Mouse (Mus musculus): ENCODE measurements around the gene Zdhhc17.

The Zdhhc17 gene

DNA sequence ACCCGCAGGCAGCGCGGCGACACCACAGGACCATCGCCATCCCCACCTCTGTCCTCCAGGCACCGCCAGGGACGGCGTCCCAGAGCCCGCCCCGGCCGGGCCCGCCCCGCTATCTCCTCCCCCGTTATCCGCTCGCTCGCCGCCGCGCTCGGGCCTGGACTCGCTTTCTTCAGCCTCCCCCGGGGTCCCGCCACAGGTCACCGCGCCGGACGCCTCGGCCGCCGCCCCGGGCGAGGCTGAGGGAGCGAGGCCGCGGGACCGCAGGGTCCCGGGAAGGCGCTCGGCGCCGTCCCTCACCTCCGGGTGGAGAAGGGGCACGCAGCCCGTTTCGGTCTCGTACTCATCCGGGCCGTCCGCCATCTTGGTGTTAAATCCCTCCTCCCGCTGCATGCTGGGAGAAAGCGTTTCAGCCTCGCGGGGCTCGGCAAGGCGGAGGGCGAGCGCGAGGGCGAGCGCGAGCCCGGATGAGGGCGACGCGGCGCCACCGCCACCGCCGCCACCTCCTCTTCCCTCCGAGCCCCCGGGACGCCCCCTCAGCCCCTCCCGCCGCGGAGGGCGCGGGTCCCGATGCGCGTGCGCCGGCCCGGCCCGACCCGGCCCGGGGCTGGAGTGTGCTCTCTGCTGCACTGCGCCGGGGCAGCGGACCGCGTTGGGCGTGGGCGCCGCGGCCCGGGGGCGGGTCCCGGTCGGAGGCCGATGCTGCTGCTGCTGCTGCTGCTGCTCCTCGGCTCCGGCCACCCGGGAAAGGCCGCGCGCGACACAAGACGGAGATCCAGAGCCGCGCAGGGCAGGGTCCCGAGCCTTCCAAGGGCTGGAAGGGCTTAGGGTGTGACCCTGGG, at the start of gene Zdhhc17:
Gene Zdhhc17, minus strand, starts transcription at position 500 of the 839 bp plus-strand sequence.
- peak within 1 kb of the TSS; percentile 89 for H3K4me3 ChIP-seq (replicated peaks; ENCODE audit: low read length)
- H3K36me3 ChIP-seq (ENCODE audit: insufficient read depth, low read length): no peaks in the 10 kb centered on the region
- TF ChIP-seq POU5F1 (IDR thresholded peaks at IDR 0.05; ENCODE audit: borderline replicate concordance, low read length) (no peak), NANOG (IDR thresholded peaks at IDR 0.05; ENCODE audit: borderline replicate concordance, low read length) (no peak), CTCF (conservative IDR thresholded peaks at IDR 0.05; ENCODE audit: low read length) (no peak)
- peaks cover 11% of the 10 kb centered on the region for H3K9me3 ChIP-seq (ENCODE audit: low read length)
- peaks cover 28% of the 10 kb centered on the region for H3K4me1 ChIP-seq (replicated peaks; ENCODE audit: low read depth, low read length)
- peaks cover 26% of the 10 kb centered on the region for H3K27me3 ChIP-seq (ENCODE audit: insufficient read depth, low read length)

- TF ChIP-seq POU5F1 (IDR thresholded peaks at IDR 0.05; ENCODE audit: borderline replicate concordance, low read length) (no peak), CTCF (conservative IDR thresholded peaks at IDR 0.05; ENCODE audit: low read length) (no peak), NANOG (IDR thresholded peaks at IDR 0.05; ENCODE audit: borderline replicate concordance, low read length) (no peak)
Observed at GRCm38 (mm10) chr10:111055770-111056169, 45.8 kb upstream of the Zdhhc17 start.

GRCm38 (mm10) chr10:111051606-111052005, 41.7 kb upstream of the Zdhhc17 start:
- Histone ChIP-seq H3K27me3 (ENCODE audit: insufficient read depth, low read length) (no peaks in the 10 kb centered on the region), H3K4me1 (replicated peaks; ENCODE audit: low read depth, low read length) (no peaks in the 10 kb centered on the region), H3K4me3 (replicated peaks; ENCODE audit: low read length) (no peak overlapping the region), H3K36me3 (ENCODE audit: insufficient read depth, low read length) (no peaks in the 10 kb centered on the region), H3K9me3 (ENCODE audit: low read length) (peaks cover 18% of the 10 kb centered on the region)
- no peak for TF ChIP-seq POU5F1 (IDR thresholded peaks at IDR 0.05; ENCODE audit: borderline replicate concordance, low read length)
- TF ChIP-seq CTCF (conservative IDR thresholded peaks at IDR 0.05; ENCODE audit: low read length): no peak
- TF ChIP-seq NANOG (IDR thresholded peaks at IDR 0.05; ENCODE audit: borderline replicate concordance, low read length): no peak

More at GRCm38 (mm10) chr10:111055770-111056169, 45.8 kb upstream of the Zdhhc17 start:
- Histone ChIP-seq H3K4me1 (replicated peaks; ENCODE audit: low read depth, low read length) (no peaks in the 10 kb centered on the region), H3K27me3 (ENCODE audit: insufficient read depth, low read length) (no peaks in the 10 kb centered on the region), H3K4me3 (replicated peaks; ENCODE audit: low read length) (no peak overlapping the region), H3K36me3 (ENCODE audit: insufficient read depth, low read length) (no peaks in the 10 kb centered on the region), H3K9me3 (ENCODE audit: low read length) (peaks cover 18% of the 10 kb centered on the region)

DNA sequence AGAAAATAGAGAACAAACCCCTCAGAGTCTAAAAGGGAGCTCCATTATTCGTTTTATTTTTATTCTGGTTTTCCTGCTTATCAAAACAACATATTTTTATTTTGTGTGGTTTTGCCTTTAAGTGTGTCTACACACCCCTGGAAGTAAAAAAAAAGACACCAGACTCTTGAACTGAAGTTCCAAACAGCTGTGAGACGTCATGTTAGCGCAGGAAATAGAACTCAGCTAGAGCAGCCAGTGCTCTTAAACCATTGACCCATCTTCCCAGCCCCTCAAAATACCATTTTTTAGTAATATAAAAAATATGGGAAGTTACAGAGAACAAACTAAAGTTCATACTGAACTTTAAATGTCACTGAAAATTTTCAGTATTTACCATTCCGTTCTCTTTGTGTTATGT, 40.6 kb upstream of the Zdhhc17 start:
- H3K9me3 ChIP-seq (ENCODE audit: low read length): peaks cover 18% of the 10 kb centered on the region
- H3K4me3 ChIP-seq (replicated peaks; ENCODE audit: low read length): no peak overlapping the region
- no peaks in the 10 kb centered on the region for H3K36me3 ChIP-seq (ENCODE audit: insufficient read depth, low read length)
- no peaks in the 10 kb centered on the region for H3K4me1 ChIP-seq (replicated peaks; ENCODE audit: low read depth, low read length)
- H3K27me3 ChIP-seq (ENCODE audit: insufficient read depth, low read length): no peaks in the 10 kb centered on the region
- TF ChIP-seq POU5F1 (IDR thresholded peaks at IDR 0.05; ENCODE audit: borderline replicate concordance, low read length): no peak
- TF ChIP-seq CTCF (conservative IDR thresholded peaks at IDR 0.05; ENCODE audit: low read length): no peak
- no peak for TF ChIP-seq NANOG (IDR thresholded peaks at IDR 0.05; ENCODE audit: borderline replicate concordance, low read length)

GRCm38 (mm10) chr10:111050061-111050460, 40.1 kb upstream of the Zdhhc17 start:
- no peaks in the 10 kb centered on the region for H3K4me1 ChIP-seq (replicated peaks; ENCODE audit: low read depth, low read length)
- TF ChIP-seq NANOG (IDR thresholded peaks at IDR 0.05; ENCODE audit: borderline replicate concordance, low read length) (no peak), CTCF (conservative IDR thresholded peaks at IDR 0.05; ENCODE audit: low read length) (no peak), POU5F1 (IDR thresholded peaks at IDR 0.05; ENCODE audit: borderline replicate concordance, low read length) (no peak)
- no peak overlapping the region for H3K4me3 ChIP-seq (replicated peaks; ENCODE audit: low read length)
- no peaks in the 10 kb centered on the region for H3K36me3 ChIP-seq (ENCODE audit: insufficient read depth, low read length)
- H3K27me3 ChIP-seq (ENCODE audit: insufficient read depth, low read length): no peaks in the 10 kb centered on the region
- peaks cover 18% of the 10 kb centered on the region for H3K9me3 ChIP-seq (ENCODE audit: low read length)

DNA sequence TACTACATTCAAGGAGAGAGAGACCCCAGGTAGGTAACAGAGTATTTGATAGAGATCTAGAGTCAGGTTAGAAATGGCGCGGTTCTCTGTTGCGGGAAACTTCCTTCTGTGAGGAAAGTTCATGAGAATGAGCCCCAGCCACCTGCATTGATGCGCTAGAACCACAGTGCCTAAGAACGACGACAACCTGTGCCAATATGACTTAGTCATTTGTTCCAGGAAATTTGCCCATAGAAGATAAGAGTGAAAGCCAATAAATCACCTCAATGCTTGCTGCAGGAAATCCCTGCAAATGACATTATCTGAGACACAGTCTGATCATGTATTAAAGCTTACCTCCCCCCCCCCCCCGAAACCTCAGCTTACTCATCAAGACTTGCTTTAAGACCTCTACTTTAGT, 38.0 kb upstream of the Zdhhc17 start:
- no peak overlapping the region for H3K4me3 ChIP-seq (replicated peaks; ENCODE audit: low read length)
- H3K27me3 ChIP-seq (ENCODE audit: insufficient read depth, low read length): no peaks in the 10 kb centered on the region
- H3K4me1 ChIP-seq (replicated peaks; ENCODE audit: low read depth, low read length): no peaks in the 10 kb centered on the region
- no peak for TF ChIP-seq CTCF (conservative IDR thresholded peaks at IDR 0.05; ENCODE audit: low read length)
- no peaks in the 10 kb centered on the region for H3K36me3 ChIP-seq (ENCODE audit: insufficient read depth, low read length)
- peaks cover 19% of the 10 kb centered on the region for H3K9me3 ChIP-seq (ENCODE audit: low read length)

DNA sequence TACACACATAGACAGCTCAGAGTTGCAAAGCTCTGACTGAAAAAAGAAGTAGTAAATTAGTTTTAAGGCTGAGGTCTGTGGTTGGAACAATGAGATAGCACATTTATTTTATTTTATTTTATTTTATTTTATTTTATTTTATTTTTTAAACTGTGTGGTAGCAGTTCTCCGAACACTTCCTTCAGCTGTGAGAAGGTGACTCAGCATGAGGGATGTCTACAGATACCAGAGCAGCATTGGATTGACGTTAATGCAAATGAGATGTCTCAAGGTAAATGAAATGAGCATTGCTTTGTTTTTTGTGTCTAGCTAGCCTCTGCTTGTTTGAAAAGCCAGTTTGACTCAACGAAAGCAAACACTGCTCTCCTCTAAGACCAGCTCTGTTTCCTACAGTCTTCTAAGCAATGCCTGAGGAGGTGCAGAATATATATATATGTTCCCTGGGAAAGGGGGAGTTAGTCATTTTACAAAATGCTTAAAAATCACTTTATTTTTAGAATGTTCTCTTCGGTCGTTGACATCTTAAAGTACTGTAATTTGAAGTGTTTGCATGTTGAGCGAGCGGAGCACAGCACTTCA, 30.2 kb upstream of the Zdhhc17 start:
- TF ChIP-seq CTCF (conservative IDR thresholded peaks at IDR 0.05; ENCODE audit: low read length) (no peak), NANOG (IDR thresholded peaks at IDR 0.05; ENCODE audit: borderline replicate concordance, low read length) (no peak), POU5F1 (IDR thresholded peaks at IDR 0.05; ENCODE audit: borderline replicate concordance, low read length) (no peak)
- H3K36me3 ChIP-seq (ENCODE audit: insufficient read depth, low read length): no peaks in the 10 kb centered on the region
- no peak overlapping the region for H3K4me3 ChIP-seq (replicated peaks; ENCODE audit: low read length)
- peaks cover under 1% of the 10 kb centered on the region; the same call in 1 of the 2 replicates for H3K27me3 ChIP-seq (ENCODE audit: insufficient read depth, low read length)
- H3K9me3 ChIP-seq (ENCODE audit: low read length): peaks cover 12% of the 10 kb centered on the region
- H3K4me1 ChIP-seq (replicated peaks; ENCODE audit: low read depth, low read length): no peaks in the 10 kb centered on the region

DNA sequence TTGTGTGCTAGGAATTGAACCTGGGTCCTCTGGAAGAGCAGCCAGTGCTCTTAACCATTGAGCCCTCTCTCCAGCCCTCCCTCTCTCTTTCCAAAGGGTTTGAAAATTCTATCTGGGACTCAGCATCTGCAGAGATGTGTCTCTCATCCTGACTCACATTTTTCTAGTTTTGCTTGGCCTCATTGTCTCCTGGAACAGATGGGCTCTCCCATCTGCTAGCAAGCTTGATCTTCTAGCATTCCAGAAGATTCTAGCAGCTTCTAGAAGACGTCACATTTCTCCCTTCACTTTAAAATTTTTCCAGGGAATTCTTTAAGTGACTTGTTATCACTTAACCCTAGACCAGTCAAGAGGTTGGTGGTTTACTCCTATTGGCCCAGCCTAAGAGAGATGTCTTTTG, 26.9 kb upstream of the Zdhhc17 start:
- Histone ChIP-seq H3K9me3 (ENCODE audit: low read length) (no peaks in the 10 kb centered on the region), H3K36me3 (ENCODE audit: insufficient read depth, low read length) (no peaks in the 10 kb centered on the region), H3K4me3 (replicated peaks; ENCODE audit: low read length) (no peak overlapping the region), H3K4me1 (replicated peaks; ENCODE audit: low read depth, low read length) (no peaks in the 10 kb centered on the region), H3K27me3 (ENCODE audit: insufficient read depth, low read length) (peaks cover 3% of the 10 kb centered on the region; the same call in 1 of the 2 replicates)
- TF ChIP-seq POU5F1 (IDR thresholded peaks at IDR 0.05; ENCODE audit: borderline replicate concordance, low read length): no peak
- TF ChIP-seq CTCF (conservative IDR thresholded peaks at IDR 0.05; ENCODE audit: low read length): no peak
- no peak for TF ChIP-seq NANOG (IDR thresholded peaks at IDR 0.05; ENCODE audit: borderline replicate concordance, low read length)
